Mouse (Mus musculus) forebrain, embryonic 11.5 days (tissue): ENCODE measurements at regions not wholly inside any gene's neighbourhood (a gene's known extent, or its start where the extent isn't known, plus 50 kb on each side); places are given as distances from the start of the nearest gene placed in this dataset.
A peak's percentile ranks its signal among the peaks of the same experiment; 100 is the strongest.

Experiments used
- ATAC-seq: fragments of 200-750 bp; cut with Nextera tagmentation; replicated peaks from 2 replicates; pipeline ENCODE4 v1.8.0; 2017; ENCODE audit warnings: moderate TSS enrichment; ENCODE audit not compliant: low FRiP score
- DNase-seq: peaks from one replicate; pipeline ENCODE4 v3.0.0-alpha.2; 2017; ENCODE audit warnings: low spot score
- H3K27ac ChIP-seq: fragments of 300-500 bp; sonication (generic); 2 replicates; pipeline ENCODE4 v1.5.1; 2014; ENCODE audit warnings: low read depth, low read length
- H3K27me3 ChIP-seq: fragments of 300-500 bp; sonication (generic); 2 replicates; pipeline ENCODE4 v1.6.1; 2014; ENCODE audit warnings: mild to moderate bottlenecking, low read length, mixed read lengths; ENCODE audit not compliant: control insufficient read depth, insufficient read depth
- H3K36me3 ChIP-seq: fragments of 300-500 bp; sonication (generic); 2 replicates; pipeline ENCODE4 v1.6.1; 2014; ENCODE audit warnings: mild to moderate bottlenecking, low read length, moderate library complexity, mixed read lengths; ENCODE audit not compliant: control insufficient read depth, insufficient read depth
- H3K4me1 ChIP-seq: fragments of 300-500 bp; sonication (generic); replicated peaks from 2 replicates; pipeline ENCODE4 v1.6.1; 2014; ENCODE audit warnings: low read length, mixed read lengths; ENCODE audit not compliant: control insufficient read depth, insufficient read depth
- H3K4me2 ChIP-seq: fragments of 300-500 bp; sonication (generic); 2 replicates; pipeline ENCODE4 v1.6.1; 2014; ENCODE audit warnings: low read depth, mild to moderate bottlenecking, low read length, moderate library complexity, mixed read lengths; ENCODE audit not compliant: severe bottlenecking
- H3K4me3 ChIP-seq: fragments of 300-500 bp; sonication (generic); 2 replicates; pipeline ENCODE4 v1.5.1; 2014; ENCODE audit warnings: low read depth, low read length
- H3K9ac ChIP-seq: fragments of 300-500 bp; sonication (generic); 2 replicates; pipeline ENCODE4 v1.6.1; 2014; ENCODE audit warnings: low read length
- H3K9me3 ChIP-seq: fragments of 300-500 bp; sonication (generic); 2 replicates; pipeline ENCODE4 v1.6.1; 2016; ENCODE audit warnings: low read length, mixed read lengths; ENCODE audit not compliant: control insufficient read depth
- WGBS: fragments of 180-500 bp; shearing (Covaris S2); extraction: QIAGEN DNeasy Blood & Tissue Kit; methylation state at CpG from one replicate; pipeline ENCODE4 v1.1.7; 2014; 5-methylcytosine and 5-hydroxymethylcytosine counted together

DNA sequence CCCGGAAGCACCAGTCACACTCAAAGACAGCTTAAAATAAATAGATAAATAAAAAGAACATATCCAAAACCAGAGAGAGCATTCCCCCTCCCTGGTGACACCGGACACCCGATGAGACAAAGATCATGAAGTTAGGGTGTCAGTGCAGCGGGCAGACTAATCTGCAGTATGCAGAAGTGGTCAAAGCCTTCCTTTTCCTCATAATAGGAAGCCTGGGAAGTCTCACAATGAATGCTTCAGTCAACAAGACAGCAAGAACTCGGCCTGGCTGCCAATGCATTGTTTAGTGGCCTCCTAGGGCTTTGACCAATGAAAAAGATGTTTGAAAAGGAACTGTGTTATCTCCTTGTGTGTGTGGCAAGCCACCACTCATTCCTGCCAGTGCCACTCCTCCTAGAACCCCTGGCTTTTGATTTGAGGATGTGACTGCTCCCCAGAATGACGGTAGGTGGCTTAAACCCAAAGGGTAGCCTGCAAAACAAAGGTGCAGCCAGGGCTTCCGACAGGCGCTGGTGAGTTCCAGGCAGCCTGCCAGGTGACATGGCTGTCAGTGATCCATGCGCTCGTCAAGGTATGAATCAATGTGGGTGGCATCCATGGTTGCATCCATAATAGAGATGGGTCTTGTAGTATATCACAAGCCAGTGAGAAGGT, 58.1 kb upstream of the Cadm1 start:
- H3K4me1 ChIP-seq, result no peaks in the 10 kb centered on the region
- H3K27me3 ChIP-seq, result no peaks in the 10 kb centered on the region
- H3K9ac ChIP-seq, result no peak overlapping the region
- DNase-seq, result peak; percentile 46
- no peak overlapping the region for H3K27ac ChIP-seq
- no peaks in the 10 kb centered on the region for H3K9me3 ChIP-seq
- H3K4me3 ChIP-seq, result no peak overlapping the region
- ATAC-seq, result no peak
- no peak overlapping the region for H3K4me2 ChIP-seq
- no peaks in the 10 kb centered on the region for H3K36me3 ChIP-seq
- 39% methylated on average over 10 of the region's 10 CpGs for WGBS

DNA sequence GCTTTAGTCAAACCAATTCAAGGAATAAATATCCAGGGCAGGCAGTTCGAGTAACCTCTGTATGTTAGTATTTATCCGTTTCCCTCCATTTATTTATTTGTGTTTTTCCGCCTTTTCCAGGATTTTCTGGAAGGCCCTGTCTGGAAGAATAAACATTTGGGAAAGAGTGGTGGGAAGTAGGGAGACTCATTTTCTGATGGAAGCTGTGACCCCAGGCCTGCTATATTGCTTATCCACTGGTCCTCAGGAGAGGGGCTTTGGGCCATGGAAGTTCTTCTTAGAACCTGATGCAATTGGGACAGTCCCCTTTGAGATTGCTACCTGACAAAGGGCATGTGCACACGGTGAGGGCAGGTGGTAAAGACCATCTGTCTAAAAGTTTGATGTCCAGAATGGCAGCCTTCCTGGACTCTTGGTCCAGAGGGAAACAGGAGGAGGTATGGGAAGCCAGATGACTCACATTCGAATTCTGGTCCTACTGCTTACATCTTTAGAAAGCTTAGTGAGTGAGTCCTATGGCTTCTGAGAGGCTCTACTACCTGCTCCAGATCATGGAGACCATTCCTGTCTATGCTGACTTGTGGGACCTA, 56.1 kb upstream of the Cadm1 start:
- no peaks in the 10 kb centered on the region for H3K9me3 ChIP-seq
- 92% methylated on average over 5 of the region's 5 CpGs for WGBS
- H3K4me1 ChIP-seq, result no peaks in the 10 kb centered on the region
- H3K27me3 ChIP-seq, result no peaks in the 10 kb centered on the region
- H3K27ac ChIP-seq, result no peak overlapping the region
- ATAC-seq (no peak), DNase-seq (peak; percentile 15)
- no peaks in the 10 kb centered on the region for H3K36me3 ChIP-seq
- no peak overlapping the region for H3K4me2 ChIP-seq
- H3K9ac ChIP-seq, result no peak overlapping the region
- H3K4me3 ChIP-seq, result no peak overlapping the region

DNA sequence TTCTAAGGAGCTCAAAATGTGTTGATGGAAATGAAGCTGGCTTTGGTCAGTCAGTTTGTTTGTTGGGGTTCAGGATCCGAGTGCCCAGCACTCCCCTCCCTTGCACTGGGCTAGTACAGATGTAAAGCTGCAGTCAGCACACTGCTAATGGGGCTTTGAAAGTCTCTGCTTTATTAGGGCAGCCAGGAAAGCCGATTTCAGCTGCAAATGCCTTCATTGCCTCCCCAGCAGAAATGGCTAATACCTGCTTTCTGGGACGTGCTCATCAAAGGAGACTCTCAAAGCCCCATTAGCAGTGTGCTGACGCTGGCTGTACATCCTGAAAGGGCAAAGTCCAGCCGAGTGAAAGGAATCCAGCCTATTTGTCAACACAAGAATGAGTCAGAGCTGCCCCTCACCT, 55.2 kb upstream of the Cadm1 start:
- H3K4me2 ChIP-seq, result no peak overlapping the region
- H3K4me3 ChIP-seq, result no peak overlapping the region
- no peaks in the 10 kb centered on the region for H3K36me3 ChIP-seq
- H3K9ac ChIP-seq, result no peak overlapping the region
- no peaks in the 10 kb centered on the region for H3K4me1 ChIP-seq
- H3K9me3 ChIP-seq, result no peaks in the 10 kb centered on the region
- no peaks in the 10 kb centered on the region for H3K27me3 ChIP-seq
- no peak overlapping the region for H3K27ac ChIP-seq
- ATAC-seq, result no peak
- peak; percentile 39 for DNase-seq
- 19% methylated on average over 5 of the region's 5 CpGs for WGBS

DNA sequence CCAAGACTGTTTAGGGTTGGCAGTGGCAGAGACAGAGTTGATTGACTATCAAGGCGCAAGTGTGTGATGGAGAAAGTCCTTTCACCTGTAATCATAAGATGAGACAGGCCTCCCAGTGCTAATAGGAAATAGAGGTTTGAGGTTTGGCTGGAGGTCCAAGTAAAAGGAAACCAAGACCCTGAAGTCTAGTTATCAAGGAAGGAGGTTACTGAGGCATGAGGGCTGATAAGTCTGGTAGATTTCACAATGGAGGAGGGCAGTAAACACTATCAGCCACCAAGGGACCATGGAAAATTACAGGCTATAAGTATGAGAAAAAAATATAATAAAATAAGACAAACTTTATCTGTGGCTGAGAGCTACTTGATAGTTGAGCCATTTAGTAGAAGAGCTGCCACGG, 52.1 kb upstream of the Cadm1 start:
- ATAC-seq (no peak), DNase-seq (no peak)
- H3K4me1 ChIP-seq, result no peaks in the 10 kb centered on the region
- no peaks in the 10 kb centered on the region for H3K9me3 ChIP-seq
- no peak overlapping the region for H3K4me2 ChIP-seq
- no peaks in the 10 kb centered on the region for H3K36me3 ChIP-seq
- no peak overlapping the region for H3K27ac ChIP-seq
- WGBS, result 96% methylated on average over 2 of the region's 2 CpGs
- H3K9ac ChIP-seq, result no peak overlapping the region
- no peak overlapping the region for H3K4me3 ChIP-seq
- no peaks in the 10 kb centered on the region for H3K27me3 ChIP-seq
